Mouse (Mus musculus): ENCODE data around the gene Hoxb4. TPM values are rescaled to one million over a fixed set of nuclear protein-coding genes. Genes with fewer than 3 reads are reported as not detected.

The Hoxb4 gene
- 13.4 and 14.2 TPM in 2 replicates for polyA plus RNA-seq (2012)

GRCm38 (mm10) chr11:96317608-96318367, at the start of gene Hoxb4:
Gene Hoxb4, plus strand, starts transcription at chr11:96318267.

GRCm38 (mm10) chr11:96270996-96271540, 47.0 kb upstream of the Hoxb4 start, which contains the start of gene Hoxb9:
Gene Hoxb9, plus strand, starts transcription at chr11:96271457.

GRCm38 (mm10) chr11:96281855-96282570, 36.1 kb upstream of the Hoxb4 start, which contains the start of gene Hoxb8:
Gene Hoxb8, plus strand, starts transcription at chr11:96281905.

GRCm38 (mm10) chr11:96285771-96286738, 32.0 kb upstream of the Hoxb4 start, which contains the start of gene Hoxb7:
Gene Hoxb7, plus strand, starts transcription at chr11:96286623.

GRCm38 (mm10) chr11:96291681-96292564, 26.1 kb upstream of the Hoxb4 start, which contains the start of gene Hoxb6:
Gene Hoxb6, plus strand, starts transcription at chr11:96292476.

GRCm38 (mm10) chr11:96303151-96304099, 14.6 kb upstream of the Hoxb4 start, which contains the start of gene Hoxb5:
Gene Hoxb5, plus strand, starts transcription at chr11:96303336.

GRCm38 (mm10) chr11:96323154-96323553, 5.1 kb downstream of the Hoxb4 start, which contains the start of gene Hoxb3:
Gene Hoxb3, plus strand, starts transcription at chr11:96323326.

GRCm38 (mm10) chr11:96350341-96350624, 32.2 kb downstream of the Hoxb4 start, which contains the start of gene Hoxb2:
Gene Hoxb2, plus strand, starts transcription at chr11:96350525.

GRCm38 (mm10) chr11:96365441-96366091, 47.5 kb downstream of the Hoxb4 start, which contains the start of gene Hoxb1:
Gene Hoxb1, plus strand, starts transcription at chr11:96365752.

Other genes with a start within 250 kb of the Hoxb4 start
- 308 and 326 TPM in 2 replicates for gene Atp5g1, start 242.6 kb upstream of the Hoxb4 start, polyA plus RNA-seq (2012)
- not detected in 2 replicates for gene Calcoco2, start 206.3 kb upstream of the Hoxb4 start, polyA plus RNA-seq (2012)
- gene Ttll6, start 184.5 kb upstream of the Hoxb4 start, polyA plus RNA-seq (2012), result not detected in 2 replicates
- not detected in 2 replicates for gene Hoxb13, start 124.0 kb upstream of the Hoxb4 start, polyA plus RNA-seq (2012)
- gene Hoxb9, start 46.8 kb upstream of the Hoxb4 start, polyA plus RNA-seq (2012), result 0.02 and 0.17 TPM in 2 replicates
- gene Hoxb8, start 36.4 kb upstream of the Hoxb4 start, polyA plus RNA-seq (2012), result 0.03 TPM in 1 of 2 replicates, not detected in the other
- not detected in 2 replicates for gene Hoxb7, start 31.6 kb upstream of the Hoxb4 start, polyA plus RNA-seq (2012)
- gene Hoxb6, start 25.8 kb upstream of the Hoxb4 start, polyA plus RNA-seq (2012), result 0.21 and 0.45 TPM in 2 replicates
- gene Hoxb5, start 14.9 kb upstream of the Hoxb4 start, polyA plus RNA-seq (2012), result 0.39 and 0.55 TPM in 2 replicates
- 6.0 and 6.2 TPM in 2 replicates for gene Hoxb3, start 5.1 kb downstream of the Hoxb4 start, polyA plus RNA-seq (2012)
- 0.52 and 1.5 TPM in 2 replicates for gene Hoxb2, start 32.3 kb downstream of the Hoxb4 start, polyA plus RNA-seq (2012)
- gene Hoxb1, start 47.5 kb downstream of the Hoxb4 start, polyA plus RNA-seq (2012), result not detected in 2 replicates
- gene Skap1, start 146.3 kb downstream of the Hoxb4 start, polyA plus RNA-seq (2012), result 0.32 and 0.82 TPM in 2 replicates